ENCODE assay signal across 8 mouse cellular contexts in genomic region chr6:142788042-142788987, GRCm38 (mm10). TPM values are rescaled to one million over a fixed set of nuclear protein-coding genes. Genes with fewer than 3 reads are reported as not detected.
DNase-seq lines count a peak whose midpoint lies in the region; ATAC-seq and TF ChIP-seq lines count a peak whose summit lies in the region.
"Had no signal": no experiment of that assay in that cellular context is flagged by ENCODE, and none has a peak within 500 bp of the region (broad histone marks: within the 10 kb centered on the region; RNA-seq: fewer than 3 reads in every experiment).

No protein-coding gene starts in this region.

- H3K4me2 ChIP-seq in kidney, embryonic 16.5 days (replicated peaks; ENCODE audit: low read depth, low read length): peak overlapping the region; percentile 27

- H3K4me1 ChIP-seq in kidney, embryonic 16.5 days (ENCODE audit: insufficient read depth, low read length): 0 out of 2 replicates have a peak, but pooled peaks cover 4% of the 10 kb centered on the region
- peaks cover 0 to 6% of the 10 kb centered on the region in 2 experiments; a peak in 1 of 4 replicates for H3K4me1 ChIP-seq in ES-E14 (ENCODE audit: control insufficient read depth in 2 of 2, insufficient read depth in 2 of 2, low read length in 2 of 2, poor library complexity in 1 of 2)

- H3K4me3 ChIP-seq in kidney, embryonic 16.5 days (ENCODE audit: low read length): no peak overlapping the region
- peak overlapping the region; percentile 46 to 67; a peak in 3 of 4 replicates for H3K4me3 ChIP-seq in ES-E14 (ENCODE audit: insufficient read depth in 1 of 2, low read depth in 1 of 2, low read length in 2 of 2, poor library complexity in 1 of 2, severe bottlenecking in 1 of 2)

- DNase-seq in kidney, adult 11 months: no peak
- peak; percentile 85 for DNase-seq in ES-E14 (ENCODE audit: low read depth, low spot score)
- peak; percentile 8 to 19 for DNase-seq in adrenal gland, postnatal 36 days
- peak; percentile 25 for DNase-seq in lung, postnatal 25 days (ENCODE audit: low spot score)
- no peak for DNase-seq in spleen, postnatal 10 days (ENCODE audit: low spot score in 2 of 2)
- DNase-seq: cerebellum, adult 9-11 months had no signal

- peak; percentile 46; the same call in 1 of the 2 replicates for ATAC-seq in kidney, embryonic 16.5 days (ENCODE audit: low FRiP score, low TSS enrichment)
- ATAC-seq in megakaryocyte, adult 5-6 weeks (ENCODE audit: poor library complexity, severe bottlenecking): no peak

- in situ Hi-C loops in ES-E14 (cut with MboI; ENCODE audit: low sequenced_read_pairs in 2 of 2, unreplicated experiment in 2 of 2): no loop called here

- no peak overlapping the region for H3K9ac ChIP-seq in kidney, embryonic 16.5 days (replicated peaks; ENCODE audit: low read length)
- no peak overlapping the region for H3K9ac ChIP-seq in ES-E14 (ENCODE audit: insufficient read depth, low read depth, low read length, poor library complexity, severe bottlenecking)

- H3K27ac ChIP-seq in kidney, embryonic 16.5 days (ENCODE audit: low read length): no peak overlapping the region
- no peak overlapping the region for H3K27ac ChIP-seq in ES-E14 (ENCODE audit: insufficient read depth, low read depth, low read length, poor library complexity, severe bottlenecking)

- no peaks in the 10 kb centered on the region for H3K9me3 ChIP-seq in kidney, embryonic 16.5 days (ENCODE audit: low read length)
- H3K9me3 ChIP-seq in ES-E14 (ENCODE audit: control insufficient read depth, insufficient read depth, low read depth, low read length): no peaks in the 10 kb centered on the region

- 48% methylated on average over 18 of the region's 18 CpGs for WGBS in kidney, embryonic 16.5 days

- H3K36me3 ChIP-seq in kidney, embryonic 16.5 days (ENCODE audit: insufficient read depth, low read length): no peaks in the 10 kb centered on the region
- no peaks in the 10 kb centered on the region for H3K36me3 ChIP-seq in ES-E14 (ENCODE audit: control insufficient read depth, insufficient read depth, low read length, poor library complexity, severe bottlenecking)

- no peaks in the 10 kb centered on the region for H3K27me3 ChIP-seq in kidney, embryonic 16.5 days (ENCODE audit: insufficient read depth, low read length)

TF ChIP-seq in ES-E14, 5 proteins besides CTCF, POLR2A, EP300 and RAD21:
- no peak for TF ChIP-seq HCFC1 (IDR thresholded peaks at IDR 0.05; ENCODE audit: borderline replicate concordance, insufficient read depth, low read length)
- no peak for TF ChIP-seq MAFK (IDR thresholded peaks at IDR 0.05; ENCODE audit: insufficient read depth, low read depth, low read length)
- no peak for TF ChIP-seq ZC3H11A (IDR thresholded peaks at IDR 0.05; ENCODE audit: borderline replicate concordance, low read depth, low read length)
- TF ChIP-seq CHD2 (IDR thresholded peaks at IDR 0.05; ENCODE audit: low read depth, low read length): no peak
- TF ChIP-seq ZNF384 (IDR thresholded peaks at IDR 0.05; ENCODE audit: low read depth, low read length): no peak
TF ChIP-seq in ES-E14: peak in this region for 0.

RNA-seq across cellular contexts. Expression of gene Sult6b2, which starts 16.0 kb away (rescaled TPM):
- polyA plus RNA-seq in kidney, embryonic 16.5 days (2015; fragmentation: Nextera tagmentation; extraction: Ambion mirVana): not detected in 2 replicates
- total RNA-seq in ES-E14 (2012; rRNA removed): 0.16 and 0.31 TPM in 2 replicates
- total RNA-seq in adrenal gland, postnatal 36 days (2021): not detected
- not detected in 2 replicates for total RNA-seq in megakaryocyte, adult 5-6 weeks (2015)
- total RNA-seq in megakaryocyte, adult 5-6 weeks (2017): not detected in 2 replicates

RNA-seq across cellular contexts. Expression of gene Cmas, which starts 31.8 kb away (rescaled TPM):
- polyA plus RNA-seq in kidney, embryonic 16.5 days (2015; fragmentation: Nextera tagmentation; extraction: Ambion mirVana): 67.2 and 72.8 TPM in 2 replicates
- total RNA-seq in ES-E14 (2012; rRNA removed): 50.3 and 61.0 TPM in 2 replicates
- 10 to 100 TPM; 28.9 to 33.3 TPM for total RNA-seq in adrenal gland, postnatal 36 days (2021)
- 56.1 and 60.6 TPM in 2 replicates for total RNA-seq in megakaryocyte, adult 5-6 weeks (2015)
- total RNA-seq in megakaryocyte, adult 5-6 weeks (2017): 52.7 and 60.0 TPM in 2 replicates

Comparison
In these comparisons a context has a peak if more than half of its experiments do, and no peak if none do; other contexts are left out.
1. DNase-seq: peak in ES-E14 (single experiment), adrenal gland, postnatal 36 days (2 of 2) and lung, postnatal 25 days (single experiment); none in kidney, adult 11 months (single experiment) and spleen, postnatal 10 days (0 of 2).